Mouse (Mus musculus): ENCODE measurements around the gene Grap2. TPM values are rescaled to one million over a fixed set of nuclear protein-coding genes. Genes with fewer than 3 reads are reported as not detected.

Gene Grap2
- polyA plus RNA-seq, 1 experiment from 2014 or later = 4.9 TPM

- no peaks in the 10 kb centered on the region for H3K27me3 ChIP-seq (ENCODE audit: control insufficient read depth, insufficient read depth, low read length)
- peaks cover 7% of the 10 kb centered on the region for H3K4me1 ChIP-seq (ENCODE audit: control insufficient read depth, insufficient read depth, low read length)
- WGBS = 88% methylated on average over 5 of the region's 5 CpGs
- no peak overlapping the region for H3K27ac ChIP-seq (ENCODE audit: low read depth, low read length)
- H3K36me3 ChIP-seq (ENCODE audit: control insufficient read depth, insufficient read depth, low read length) = no peaks in the 10 kb centered on the region
- ATAC-seq (ENCODE audit: low FRiP score) (no peak), DNase-seq (ENCODE audit: low spot score, missing footprints) (no peak)
- H3K9me3 ChIP-seq (ENCODE audit: control insufficient read depth, low read length) = no peaks in the 10 kb centered on the region
- H3K9ac ChIP-seq (ENCODE audit: low read length) = no peak overlapping the region
- H3K4me2 ChIP-seq = no peak overlapping the region
- no peak overlapping the region for H3K4me3 ChIP-seq (ENCODE audit: low read depth, low read length)
These were observed 18.2 kb downstream of the Grap2 start for GRCm38 (mm10) chr15:80590641-80591040.

GRCm38 (mm10) chr15:80592737-80593136 is 20.3 kb downstream of the Grap2 start:
- no peaks in the 10 kb centered on the region for H3K36me3 ChIP-seq (ENCODE audit: control insufficient read depth, insufficient read depth, low read length)
- H3K27me3 ChIP-seq (ENCODE audit: control insufficient read depth, insufficient read depth, low read length) = no peaks in the 10 kb centered on the region
- H3K4me3 ChIP-seq (ENCODE audit: low read depth, low read length) = no peak overlapping the region
- WGBS = 87% methylated on average over 6 of the region's 6 CpGs
- no peak overlapping the region for H3K4me2 ChIP-seq
- no peaks in the 10 kb centered on the region for H3K4me1 ChIP-seq (ENCODE audit: control insufficient read depth, insufficient read depth, low read length)
- ATAC-seq (ENCODE audit: low FRiP score) (no peak), DNase-seq (ENCODE audit: low spot score, missing footprints) (no peak)
- no peak overlapping the region for H3K27ac ChIP-seq (ENCODE audit: low read depth, low read length)
- H3K9me3 ChIP-seq (ENCODE audit: control insufficient read depth, low read length) = no peaks in the 10 kb centered on the region
- no peak overlapping the region for H3K9ac ChIP-seq (ENCODE audit: low read length)

- H3K9me3 ChIP-seq (ENCODE audit: control insufficient read depth, low read length) = no peaks in the 10 kb centered on the region
- no peak overlapping the region for H3K4me3 ChIP-seq (ENCODE audit: low read depth, low read length)
- no peaks in the 10 kb centered on the region for H3K27me3 ChIP-seq (ENCODE audit: control insufficient read depth, insufficient read depth, low read length)
- DNase-seq (ENCODE audit: low spot score, missing footprints) (no peak), ATAC-seq (ENCODE audit: low FRiP score) (no peak)
- H3K4me1 ChIP-seq (ENCODE audit: control insufficient read depth, insufficient read depth, low read length) = no peaks in the 10 kb centered on the region
- no peak overlapping the region for H3K27ac ChIP-seq (ENCODE audit: low read depth, low read length)
- no peak overlapping the region for H3K9ac ChIP-seq (ENCODE audit: low read length)
- no peaks in the 10 kb centered on the region for H3K36me3 ChIP-seq (ENCODE audit: control insufficient read depth, insufficient read depth, low read length)
- no peak overlapping the region for H3K4me2 ChIP-seq
- WGBS = 73% methylated on average over 5 of the region's 5 CpGs
These were observed 21.5 kb downstream of the Grap2 start for GRCm38 (mm10) chr15:80593877-80594276.

GRCm38 (mm10) chr15:80598750-80599149 is 26.4 kb downstream of the Grap2 start:
- no peak overlapping the region for H3K4me3 ChIP-seq (ENCODE audit: low read depth, low read length)
- H3K4me1 ChIP-seq (ENCODE audit: control insufficient read depth, insufficient read depth, low read length) = peaks cover 2% of the 10 kb centered on the region; the same call in 1 of the 2 replicates
- no peak for DNase-seq (ENCODE audit: low spot score, missing footprints)
- no peak overlapping the region for H3K4me2 ChIP-seq
- H3K36me3 ChIP-seq (ENCODE audit: control insufficient read depth, insufficient read depth, low read length) = no peaks in the 10 kb centered on the region
- H3K9me3 ChIP-seq (ENCODE audit: control insufficient read depth, low read length) = no peaks in the 10 kb centered on the region
- H3K27ac ChIP-seq (ENCODE audit: low read depth, low read length) = no peak overlapping the region
- no peak overlapping the region for H3K9ac ChIP-seq (ENCODE audit: low read length)
- no peaks in the 10 kb centered on the region for H3K27me3 ChIP-seq (ENCODE audit: control insufficient read depth, insufficient read depth, low read length)
- WGBS = 80% methylated on average over 12 of the region's 12 CpGs
- no peak for ATAC-seq (ENCODE audit: low FRiP score)

GRCm38 (mm10) chr15:80599213-80599750 is 26.9 kb downstream of the Grap2 start:
- no peak overlapping the region for H3K4me2 ChIP-seq
- no peaks in the 10 kb centered on the region for H3K27me3 ChIP-seq (ENCODE audit: control insufficient read depth, insufficient read depth, low read length)
- no peak overlapping the region for H3K27ac ChIP-seq (ENCODE audit: low read depth, low read length)
- 55% methylated on average over 16 of the region's 16 CpGs for WGBS
- peaks cover 2% of the 10 kb centered on the region; the same call in 1 of the 2 replicates for H3K4me1 ChIP-seq (ENCODE audit: control insufficient read depth, insufficient read depth, low read length)
- ATAC-seq (ENCODE audit: low FRiP score) (no peak), DNase-seq (ENCODE audit: low spot score, missing footprints) (no peak)
- H3K4me3 ChIP-seq (ENCODE audit: low read depth, low read length) = no peak overlapping the region
- no peaks in the 10 kb centered on the region for H3K36me3 ChIP-seq (ENCODE audit: control insufficient read depth, insufficient read depth, low read length)
- H3K9me3 ChIP-seq (ENCODE audit: control insufficient read depth, low read length) = no peaks in the 10 kb centered on the region
- H3K9ac ChIP-seq (ENCODE audit: low read length) = no peak overlapping the region

GRCm38 (mm10) chr15:80599843-80600242 is 27.4 kb downstream of the Grap2 start:
- Histone ChIP-seq H3K4me2 (no peak overlapping the region), H3K9ac (ENCODE audit: low read length) (no peak overlapping the region), H3K27me3 (ENCODE audit: control insufficient read depth, insufficient read depth, low read length) (no peaks in the 10 kb centered on the region), H3K27ac (ENCODE audit: low read depth, low read length) (no peak overlapping the region), H3K4me1 (ENCODE audit: control insufficient read depth, insufficient read depth, low read length) (peaks cover 2% of the 10 kb centered on the region; the same call in 1 of the 2 replicates), H3K4me3 (ENCODE audit: low read depth, low read length) (no peak overlapping the region), H3K9me3 (ENCODE audit: control insufficient read depth, low read length) (no peaks in the 10 kb centered on the region), H3K36me3 (ENCODE audit: control insufficient read depth, insufficient read depth, low read length) (no peaks in the 10 kb centered on the region)
- WGBS = 90% methylated on average over 4 of the region's 4 CpGs
- no peak for ATAC-seq (ENCODE audit: low FRiP score)
- DNase-seq (ENCODE audit: low spot score, missing footprints) = no peak

- WGBS = 65% methylated on average over 7 of the region's 7 CpGs
- H3K27me3 ChIP-seq (ENCODE audit: control insufficient read depth, insufficient read depth, low read length) = no peaks in the 10 kb centered on the region
- no peak for DNase-seq (ENCODE audit: low spot score, missing footprints)
- no peak overlapping the region for H3K4me3 ChIP-seq (ENCODE audit: low read depth, low read length)
- no peak overlapping the region for H3K4me2 ChIP-seq
- peaks cover 2% of the 10 kb centered on the region; the same call in 1 of the 2 replicates for H3K4me1 ChIP-seq (ENCODE audit: control insufficient read depth, insufficient read depth, low read length)
- no peak overlapping the region for H3K9ac ChIP-seq (ENCODE audit: low read length)
- H3K27ac ChIP-seq (ENCODE audit: low read depth, low read length) = no peak overlapping the region
- no peak for ATAC-seq (ENCODE audit: low FRiP score)
- no peaks in the 10 kb centered on the region for H3K36me3 ChIP-seq (ENCODE audit: control insufficient read depth, insufficient read depth, low read length)
- no peaks in the 10 kb centered on the region for H3K9me3 ChIP-seq (ENCODE audit: control insufficient read depth, low read length)
These were observed 29.1 kb downstream of the Grap2 start for GRCm38 (mm10) chr15:80601456-80601855.

GRCm38 (mm10) chr15:80602487-80602886 is 30.1 kb downstream of the Grap2 start:
- H3K27me3 ChIP-seq (ENCODE audit: control insufficient read depth, insufficient read depth, low read length) = no peaks in the 10 kb centered on the region
- ATAC-seq (ENCODE audit: low FRiP score) = no peak
- H3K9ac ChIP-seq (ENCODE audit: low read length) = no peak overlapping the region
- H3K9me3 ChIP-seq (ENCODE audit: control insufficient read depth, low read length) = no peaks in the 10 kb centered on the region
- H3K4me3 ChIP-seq (ENCODE audit: low read depth, low read length) = no peak overlapping the region
- peaks cover 2% of the 10 kb centered on the region; the same call in 1 of the 2 replicates for H3K4me1 ChIP-seq (ENCODE audit: control insufficient read depth, insufficient read depth, low read length)
- 54% methylated on average over 7 of the region's 7 CpGs for WGBS
- no peak overlapping the region for H3K27ac ChIP-seq (ENCODE audit: low read depth, low read length)
- no peaks in the 10 kb centered on the region for H3K36me3 ChIP-seq (ENCODE audit: control insufficient read depth, insufficient read depth, low read length)
- no peak for DNase-seq (ENCODE audit: low spot score, missing footprints)
- H3K4me2 ChIP-seq = no peak overlapping the region

- H3K4me1 ChIP-seq (ENCODE audit: control insufficient read depth, insufficient read depth, low read length) = peaks cover 1% of the 10 kb centered on the region; the same call in 1 of the 2 replicates
- DNase-seq (ENCODE audit: low spot score, missing footprints) (no peak), ATAC-seq (ENCODE audit: low FRiP score) (no peak)
- 87% methylated on average over 6 of the region's 6 CpGs for WGBS
- H3K9me3 ChIP-seq (ENCODE audit: control insufficient read depth, low read length) = no peaks in the 10 kb centered on the region
- H3K36me3 ChIP-seq (ENCODE audit: control insufficient read depth, insufficient read depth, low read length) = no peaks in the 10 kb centered on the region
- H3K9ac ChIP-seq (ENCODE audit: low read length) = no peak overlapping the region
- no peak overlapping the region for H3K4me2 ChIP-seq
- no peak overlapping the region for H3K4me3 ChIP-seq (ENCODE audit: low read depth, low read length)
- H3K27ac ChIP-seq (ENCODE audit: low read depth, low read length) = no peak overlapping the region
- no peaks in the 10 kb centered on the region for H3K27me3 ChIP-seq (ENCODE audit: control insufficient read depth, insufficient read depth, low read length)
These were observed 31.6 kb downstream of the Grap2 start for GRCm38 (mm10) chr15:80604026-80604425.
